Mouse (Mus musculus) brain, embryonic 14.5 days (tissue): Measurements from ENCODE around the gene Ppp3ca. TPM values are rescaled to one million over a fixed set of nuclear protein-coding genes. Genes with fewer than 3 reads are reported as not detected.

Source experiments
- DNase-seq: peaks from one replicate; pipeline ENCODE4 v3.0.0-alpha.2; 2011; ENCODE audit warnings: low read depth
- CTCF ChIP-seq: fragments of 200-500 bp; IDR thresholded peaks from 2 replicates; pipeline ENCODE4 v1.5.1; 2012; ENCODE audit warnings: inconsistent platforms, mild to moderate bottlenecking, moderate library complexity, borderline replicate concordance; ENCODE audit not compliant: insufficient read depth, insufficient read length; ENCODE audit errors: extremely low read depth
- POLR2A ChIP-seq: fragments of 200-500 bp; IDR thresholded peaks from 2 replicates; pipeline ENCODE4 v1.6.1; 2012; ENCODE audit warnings: mild to moderate bottlenecking, inconsistent platforms, borderline replicate concordance; ENCODE audit not compliant: poor library complexity, insufficient read depth, insufficient read length, severe bottlenecking; ENCODE audit errors: extremely low read depth
- polyA plus RNA-seq: library from polyadenylated mRNA; depleted of rRNA; stranded (reverse); fragments of >200 nt; gene quantifications from 2 replicates; pipeline ENCODE4 v1.2.3, GENCODE M21; 2012

Ppp3ca gene
- polyA plus RNA-seq, 1 experiment = 78.6 TPM

DNA sequence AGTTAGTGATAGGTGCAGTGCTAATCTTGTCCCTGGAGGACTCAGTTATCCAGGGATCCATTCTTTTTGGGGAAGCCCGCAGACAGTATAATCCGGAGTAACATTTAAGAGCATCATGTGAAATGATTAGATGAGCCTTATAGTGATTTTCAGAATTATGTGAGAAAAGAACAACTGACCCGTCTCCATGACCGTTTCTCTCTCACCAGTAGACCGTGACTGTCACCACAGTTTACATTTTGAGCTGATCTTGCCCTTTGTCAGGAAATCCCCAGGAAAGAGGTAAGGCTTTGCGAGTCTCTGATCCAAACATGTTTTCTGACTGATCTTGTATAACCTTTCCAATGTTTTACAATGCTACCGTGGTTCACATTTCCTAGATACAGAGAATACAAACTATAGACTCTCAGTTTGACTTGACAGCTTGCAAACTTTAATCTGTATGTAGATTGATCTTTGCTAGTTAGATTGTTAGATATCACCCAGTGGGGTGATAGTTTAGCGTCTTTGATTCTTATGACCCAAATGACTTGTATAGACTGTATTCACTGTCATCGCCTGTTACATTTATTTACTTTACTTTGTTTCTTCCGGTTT is 40.5 kb downstream of the Ppp3ca start:
- TF ChIP-seq CTCF = no peak
- TF ChIP-seq POLR2A = no peak
- no peak for DNase-seq

DNA sequence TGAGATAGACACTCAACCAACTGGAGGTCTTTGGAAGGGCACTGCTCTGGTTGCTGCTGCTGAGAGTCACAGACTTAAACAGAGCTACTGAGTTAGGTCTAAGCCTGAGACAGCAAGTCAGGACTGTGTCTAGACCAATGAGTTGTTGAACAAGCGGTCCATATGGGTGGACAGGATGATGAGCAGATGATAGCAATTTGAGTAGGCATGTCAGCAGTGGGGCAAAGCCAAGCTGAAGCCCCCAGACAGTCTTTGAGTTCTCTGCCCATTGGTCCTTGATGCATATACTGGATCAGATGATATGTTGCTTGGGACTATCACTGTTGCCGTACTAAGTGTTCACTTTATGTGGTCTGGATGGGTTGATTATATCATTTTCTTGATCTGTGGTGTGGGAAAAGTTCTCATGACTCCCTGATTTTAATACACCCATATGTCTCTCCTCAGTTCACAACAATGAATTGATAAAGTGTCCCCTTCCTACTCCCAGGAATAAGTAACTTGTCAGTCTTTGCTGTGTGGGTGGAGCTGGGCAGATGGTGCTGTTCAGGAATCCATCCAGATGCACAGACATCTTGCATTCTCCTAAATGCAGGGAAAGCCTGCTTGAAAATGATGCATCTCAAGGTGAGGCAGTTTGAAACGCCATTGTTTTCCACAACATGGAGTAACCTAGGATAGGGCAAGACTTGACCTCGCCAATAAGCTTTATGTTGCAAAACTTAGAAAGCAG is 44.5 kb downstream of the Ppp3ca start:
- DNase-seq = no peak
- TF ChIP-seq POLR2A (no peak), CTCF (no peak)

- TF ChIP-seq CTCF (no peak), POLR2A (no peak)
- no peak for DNase-seq
Measured at GRCm38 (mm10) chr3:136716247-136716646, 46.3 kb downstream of the Ppp3ca start.

GRCm38 (mm10) chr3:136718412-136718811 is 48.5 kb downstream of the Ppp3ca start:
- no peak for DNase-seq
- TF ChIP-seq CTCF (no peak), POLR2A (no peak)

DNA sequence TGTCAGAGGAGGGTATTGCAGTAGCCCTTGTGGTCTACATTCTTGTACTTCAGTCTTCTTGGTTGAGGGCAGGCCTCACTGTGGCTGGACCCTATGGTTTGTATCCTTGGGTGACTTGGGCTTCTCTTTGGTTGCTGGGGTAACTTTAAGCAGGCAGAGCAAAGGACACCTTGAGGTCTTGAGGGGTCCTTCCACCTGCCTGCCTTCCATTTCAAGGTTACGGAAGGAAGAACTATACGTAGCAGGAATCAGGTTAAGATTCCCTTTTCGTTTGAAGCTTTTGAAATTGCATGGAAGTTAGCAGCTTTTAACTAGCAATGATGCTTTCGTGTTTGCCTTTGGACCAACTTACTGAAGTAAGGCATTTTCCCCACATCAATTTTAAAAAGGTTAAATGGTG is 51.3 kb downstream of the Ppp3ca start:
- DNase-seq = no peak
- TF ChIP-seq POLR2A = no peak
- no peak for TF ChIP-seq CTCF

GRCm38 (mm10) chr3:136721804-136722427 is 52.0 kb downstream of the Ppp3ca start:
- DNase-seq = no peak
- no peak for TF ChIP-seq CTCF
- no peak for TF ChIP-seq POLR2A

DNA sequence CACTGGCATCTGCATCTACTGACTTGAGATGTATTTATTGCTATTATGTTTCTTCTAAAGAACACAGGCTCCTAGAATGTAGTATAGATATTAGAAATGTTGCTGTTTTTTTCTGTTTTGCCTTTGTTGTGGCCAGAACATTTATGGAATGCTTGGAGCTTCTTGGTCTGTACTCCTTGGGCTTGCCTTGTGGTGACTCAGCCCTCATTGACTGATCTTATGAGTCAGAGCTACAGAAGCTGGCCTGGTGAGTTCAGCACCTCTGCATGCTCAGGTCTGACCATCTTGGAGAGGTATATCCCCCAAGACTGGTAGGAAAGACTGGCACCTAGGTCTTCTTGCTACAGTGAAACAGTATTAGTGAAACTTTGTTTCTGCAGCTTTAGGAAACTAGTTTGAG is 52.6 kb downstream of the Ppp3ca start:
- TF ChIP-seq CTCF (no peak), POLR2A (no peak)
- no peak for DNase-seq

DNA sequence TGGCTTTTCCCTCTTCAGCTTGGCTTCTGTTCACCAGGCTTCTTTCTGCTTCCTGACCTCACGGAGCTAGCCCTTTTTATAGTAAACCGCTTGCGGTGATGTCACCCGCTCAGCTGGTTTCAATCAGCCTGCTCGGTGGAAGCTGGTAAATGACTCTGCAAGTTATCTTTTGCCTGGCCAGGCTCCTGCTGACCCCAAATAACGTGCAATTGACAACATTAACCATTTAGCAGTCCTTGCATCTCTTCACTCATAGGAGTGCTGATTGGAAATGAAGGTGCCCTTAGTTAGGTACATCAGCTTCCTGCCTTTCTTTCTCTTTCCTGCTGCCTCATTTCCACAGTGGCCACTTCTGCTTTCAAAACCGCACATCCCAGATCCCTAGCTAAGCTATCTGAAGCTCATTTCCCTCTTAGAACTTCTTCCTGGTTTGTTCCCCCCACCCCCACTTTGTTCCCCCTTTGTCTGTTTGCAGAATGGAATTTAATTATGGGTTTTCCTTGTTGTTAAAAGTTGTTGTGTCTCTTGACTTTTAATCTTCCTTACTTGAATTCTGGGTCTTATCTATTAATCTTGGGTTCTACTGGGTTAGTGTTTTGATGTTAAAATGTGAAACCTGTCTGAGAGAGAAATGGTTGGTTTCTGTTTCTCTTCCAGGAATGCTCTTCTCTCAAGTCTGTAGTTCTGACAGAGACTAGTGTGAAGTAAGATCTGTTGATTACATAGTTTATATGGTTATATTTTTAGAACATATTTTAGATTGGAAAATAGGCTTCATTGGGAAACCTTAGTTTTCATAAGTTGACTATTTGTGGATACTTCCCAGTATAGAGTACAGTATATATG is 55.6 kb downstream of the Ppp3ca start:
- TF ChIP-seq CTCF = no peak
- TF ChIP-seq POLR2A = no peak
- DNase-seq = peak; percentile 37

GRCm38 (mm10) chr3:136727877-136728276 is 58.0 kb downstream of the Ppp3ca start:
- TF ChIP-seq POLR2A (no peak), CTCF (no peak)
- DNase-seq = no peak

- TF ChIP-seq POLR2A (no peak), CTCF (no peak)
- no peak for DNase-seq
Measured at GRCm38 (mm10) chr3:136729978-136730377, 60.1 kb downstream of the Ppp3ca start.

DNA sequence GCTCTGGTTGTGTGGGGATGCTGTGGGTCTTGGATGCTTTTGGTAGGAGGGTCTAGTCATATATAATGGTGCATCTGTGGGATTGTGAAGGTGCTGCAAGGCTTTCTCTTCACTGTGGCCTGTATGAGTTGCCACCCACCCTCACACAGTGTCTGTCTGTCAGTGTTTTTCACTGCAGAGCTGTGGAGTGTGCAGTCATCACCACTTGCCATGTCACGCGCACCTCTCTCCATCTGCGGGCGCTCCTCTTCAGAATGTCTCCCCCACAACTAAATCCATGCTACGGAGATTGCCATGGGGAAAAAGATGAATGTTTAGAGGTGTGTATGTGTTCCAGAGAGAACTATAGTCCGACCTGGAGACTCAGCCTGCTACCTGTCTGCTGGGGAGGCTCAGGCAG is 61.7 kb downstream of the Ppp3ca start:
- DNase-seq = no peak
- TF ChIP-seq CTCF = no peak
- TF ChIP-seq POLR2A = no peak
